Mouse (Mus musculus): ENCODE measurements around the gene Wdr95.

DNA sequence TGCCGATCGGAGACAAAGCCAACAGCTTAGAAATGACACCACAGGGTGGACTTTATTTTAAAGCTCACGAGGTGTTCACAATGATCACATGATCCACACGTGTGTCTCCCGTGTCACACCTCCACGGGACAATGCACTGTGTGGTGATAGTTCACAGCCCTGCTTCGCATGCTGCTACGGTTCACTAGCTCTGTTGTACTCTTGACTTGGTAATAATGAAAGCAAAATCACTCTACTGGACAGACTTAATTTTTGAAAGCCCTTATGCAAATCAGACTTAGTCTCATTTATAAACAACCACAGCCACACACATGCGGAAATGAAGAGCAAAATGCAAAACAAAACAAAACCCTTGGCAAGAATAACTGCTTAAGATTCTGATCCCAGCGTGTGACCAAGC, 88.3 kb downstream of the Wdr95 start:
- TF ChIP-seq CTCF (IDR thresholded peaks at IDR 0.05) (no peak), POLR2A (IDR thresholded peaks at IDR 0.05; ENCODE audit: insufficient read depth, low read depth, low read length) (no peak), EP300 (IDR thresholded peaks at IDR 0.05; ENCODE audit: insufficient read depth, low read depth, low read length) (no peak)

Measured in heart, adult 2 months (tissue).